Mouse (Mus musculus): ENCODE measurements around the gene Arfrp1. TPM values are rescaled to one million over a fixed set of nuclear protein-coding genes. Genes with fewer than 3 reads are reported as not detected.
A peak's percentile ranks its signal among the peaks of the same experiment; 100 is the strongest.

Gene Arfrp1
- polyA plus RNA-seq, 1 experiment = 29.3 TPM

DNA sequence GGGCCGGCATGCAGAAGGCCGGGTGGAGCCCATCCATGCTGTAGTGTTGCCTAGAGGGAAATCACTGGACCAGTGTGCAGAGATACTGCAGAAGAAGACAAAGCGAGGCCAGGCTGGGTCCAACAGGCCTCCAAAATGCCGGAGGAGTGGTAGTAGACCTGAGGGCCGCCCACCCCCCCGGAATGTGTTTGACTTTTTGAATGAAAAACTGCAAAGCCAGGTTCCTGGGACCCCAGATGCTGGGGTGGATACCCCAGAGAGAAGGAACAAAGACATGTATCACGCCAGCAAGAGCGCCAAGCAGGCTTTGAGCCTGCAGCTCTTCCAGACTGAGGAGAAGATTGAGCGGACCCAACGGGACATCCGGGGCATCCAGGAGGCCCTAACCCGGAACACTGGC, 14.6 kb upstream of the Arfrp1 start, which contains the start of gene Lime1:
Gene Lime1 (plus strand): TSS at position 301 of the 400 bp plus-strand sequence.
- WGBS = 92% methylated on average over 12 of the region's 12 CpGs
- no peak for DNase-seq (ENCODE audit: low read depth, low spot score)

DNA sequence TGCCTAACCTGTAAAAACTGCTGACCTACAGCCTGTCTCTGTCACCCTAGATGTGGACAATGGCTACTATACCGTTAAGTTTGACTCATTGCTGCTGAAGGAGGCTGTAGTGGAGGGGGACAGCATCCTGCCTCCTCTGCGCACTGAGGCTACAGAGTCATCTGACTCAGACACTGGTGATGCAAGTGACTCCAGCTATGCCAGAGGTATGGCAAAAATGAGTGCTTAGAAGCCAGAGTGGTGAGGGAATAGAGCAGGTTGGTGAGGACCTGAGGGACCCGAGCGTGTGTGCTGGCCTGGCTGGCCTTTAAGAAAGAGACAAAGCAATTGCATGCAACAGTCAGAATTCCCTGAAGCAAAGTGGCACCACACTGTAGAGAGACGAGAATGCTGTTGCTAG, 13.5 kb upstream of the Arfrp1 start:
- DNase-seq (ENCODE audit: low read depth, low spot score) = no peak
- 89% methylated on average over 5 of the region's 5 CpGs for WGBS

DNA sequence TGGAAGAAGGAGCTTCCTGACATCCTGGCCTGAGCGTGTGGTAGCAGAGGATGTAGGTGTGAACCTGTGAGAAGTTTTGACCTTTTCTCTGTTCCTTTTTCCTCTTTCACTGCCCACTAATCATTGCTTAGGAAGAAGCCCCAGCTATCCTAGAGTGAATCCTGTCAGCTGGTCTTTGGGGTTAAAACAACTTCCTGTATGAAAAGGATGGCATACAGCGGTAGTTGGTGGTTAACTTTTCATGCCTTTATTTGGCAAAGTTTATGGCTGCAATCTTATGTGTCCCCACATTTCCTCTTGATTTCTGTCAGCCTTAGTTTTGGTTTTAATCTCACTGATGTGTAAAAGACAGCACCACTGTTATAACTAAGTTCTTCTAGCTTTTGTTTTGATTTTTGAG, 12.0 kb upstream of the Arfrp1 start:
- 41% methylated on average over 2 of the region's 2 CpGs for WGBS
- DNase-seq (ENCODE audit: low read depth, low spot score) = no peak

DNA sequence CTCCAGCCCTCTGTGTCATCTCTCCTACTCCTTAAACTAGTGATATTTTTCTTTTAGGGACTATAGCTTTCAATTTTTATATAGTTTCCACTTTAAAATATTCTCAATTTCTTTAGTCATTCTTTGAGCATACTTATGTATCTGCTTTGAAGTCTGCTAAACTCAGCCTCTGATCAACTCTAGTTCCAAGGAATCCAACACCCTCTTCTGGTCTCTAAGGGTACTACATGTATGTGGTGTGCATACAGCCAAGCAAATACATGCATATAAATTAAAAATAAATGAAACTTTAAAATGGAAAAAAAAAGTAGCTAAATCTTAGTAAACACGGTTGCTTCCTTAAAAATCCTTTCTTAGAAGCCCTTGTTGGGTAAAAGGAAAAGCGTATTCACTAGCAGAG, 10.6 kb upstream of the Arfrp1 start:
- 82% methylated on average over 2 of the region's 2 CpGs for WGBS
- DNase-seq (ENCODE audit: low read depth, low spot score) = peak; percentile 16

DNA sequence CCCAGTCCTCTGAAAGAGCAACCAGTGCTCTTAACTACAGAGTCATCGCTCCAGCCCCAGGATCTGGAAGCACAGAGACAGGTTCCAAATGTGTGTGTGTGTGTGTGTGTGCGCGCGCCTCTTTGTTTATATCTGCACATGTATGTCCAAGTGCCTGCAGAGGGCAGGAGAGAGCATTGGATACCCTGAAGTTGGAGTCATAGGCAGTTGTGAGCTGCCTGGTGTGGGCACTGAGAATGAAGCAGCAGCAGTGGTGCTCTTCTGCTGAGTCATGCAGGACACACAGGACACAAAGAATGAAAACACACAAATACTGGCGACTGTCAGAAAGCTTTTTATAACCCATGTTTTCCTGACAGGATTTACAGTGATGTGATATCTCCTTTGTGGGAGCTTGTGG, 4.8 kb upstream of the Arfrp1 start:
- 91% methylated on average over 5 of the region's 5 CpGs for WGBS
- no peak for DNase-seq (ENCODE audit: low read depth, low spot score)

DNA sequence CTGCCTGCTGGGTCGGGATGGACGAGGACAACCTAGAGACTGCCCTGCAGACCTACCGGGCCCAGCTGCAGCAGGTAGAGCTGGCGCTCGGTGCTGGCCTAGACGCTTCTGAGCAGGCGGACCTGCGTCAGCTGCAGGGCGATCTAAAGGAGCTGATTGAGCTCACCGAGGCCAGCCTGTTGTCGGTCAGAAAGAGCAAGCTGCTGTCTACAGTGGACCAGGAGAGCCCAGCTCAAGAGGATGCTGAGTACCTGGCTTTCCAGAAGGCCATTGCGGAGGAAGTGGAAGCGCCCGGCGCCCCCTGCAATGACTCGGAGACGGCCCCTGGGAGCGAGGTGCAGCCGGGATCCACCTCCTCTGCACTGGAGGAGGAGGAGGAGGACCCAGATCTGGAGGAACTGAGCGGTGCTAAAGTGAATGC, 461 bp upstream of the Arfrp1 start:
- DNase-seq (ENCODE audit: low read depth, low spot score) = peak; percentile 13
- under 1% methylated on average over 20 of the region's 20 CpGs for WGBS

DNA sequence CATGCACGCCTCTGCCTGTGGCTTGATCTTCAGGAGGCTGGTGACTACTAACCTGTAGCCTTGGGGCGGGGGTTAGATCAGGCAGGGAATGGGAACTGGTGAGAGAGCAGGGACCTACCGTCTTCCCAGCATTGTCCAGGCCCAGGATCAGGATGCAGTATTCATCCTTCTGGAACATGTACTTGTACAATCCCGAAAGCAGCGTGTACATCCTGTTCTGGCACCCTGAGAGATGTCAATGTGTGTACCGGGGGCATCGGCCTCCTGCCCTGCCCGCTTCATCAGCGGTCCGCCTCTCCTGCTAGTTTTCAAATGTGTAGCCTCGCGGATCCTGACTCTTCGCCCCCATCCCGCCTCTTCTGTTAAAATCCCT, 731 bp downstream of the Arfrp1 start:
- WGBS = 4% methylated on average over 14 of the region's 14 CpGs
- DNase-seq (ENCODE audit: low read depth, low spot score) = no peak

DNA sequence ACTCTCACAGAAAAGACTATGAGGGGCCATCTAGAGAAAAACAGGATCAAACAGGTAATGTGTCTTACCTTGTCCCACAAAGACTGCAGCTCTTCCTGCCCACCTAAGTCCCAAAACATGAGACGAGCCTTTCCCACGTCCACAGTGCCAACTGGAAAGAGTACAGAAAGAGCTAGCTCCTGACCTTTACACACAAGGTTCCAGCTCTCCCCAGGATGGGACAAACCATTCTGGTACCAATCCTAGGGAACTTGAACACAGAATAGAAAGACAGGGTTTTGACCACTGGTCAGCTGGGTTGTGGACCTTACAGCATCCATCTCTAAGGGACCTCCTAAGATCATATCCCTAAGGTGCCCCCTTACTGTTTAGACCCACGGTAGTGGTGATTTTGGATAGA, 1.3 kb downstream of the Arfrp1 start:
- no peak for DNase-seq (ENCODE audit: low read depth, low spot score)
- 80% methylated on average over 3 of the region's 3 CpGs for WGBS

DNA sequence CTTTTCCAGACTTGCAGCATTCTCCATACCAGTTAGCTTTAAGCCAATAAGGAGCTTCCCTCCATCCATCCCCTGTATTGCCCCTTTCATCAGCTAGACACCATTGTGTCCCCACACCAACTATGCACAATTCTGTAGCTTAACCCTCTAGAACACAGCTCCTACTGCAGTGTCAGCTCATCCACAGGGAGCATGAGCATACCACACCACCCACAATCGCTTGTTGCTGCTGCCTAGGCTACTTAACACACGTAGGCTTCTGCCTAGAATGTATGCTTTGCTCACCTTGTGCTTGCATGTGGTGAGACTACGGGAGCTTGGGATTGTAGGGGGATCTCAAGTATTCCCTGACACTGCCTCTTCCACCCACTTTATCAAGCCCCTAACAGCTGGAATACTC, 8.4 kb downstream of the Arfrp1 start:
- no peak for DNase-seq (ENCODE audit: low read depth, low spot score)
- 86% methylated on average over 3 of the region's 3 CpGs for WGBS

DNA sequence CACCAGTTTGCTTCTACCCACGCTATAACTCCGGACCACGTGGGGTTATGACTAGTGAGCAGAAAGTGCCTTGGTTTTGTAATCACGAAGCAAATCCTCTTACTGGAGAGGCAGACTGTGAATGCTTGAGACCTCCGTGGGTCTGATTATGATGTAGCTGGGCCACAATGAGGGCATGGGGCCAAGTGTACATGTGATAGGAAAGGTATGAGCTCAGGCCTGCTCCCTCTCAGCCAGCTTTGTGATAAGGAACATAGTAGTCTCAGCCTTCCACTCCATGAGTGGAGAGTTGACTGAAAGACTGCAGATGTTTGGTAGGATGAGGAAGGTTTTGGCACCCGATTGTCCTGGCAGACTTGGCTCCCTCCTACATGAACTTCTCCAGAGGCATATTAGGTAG, 22.4 kb downstream of the Arfrp1 start:
- DNase-seq (ENCODE audit: low read depth, low spot score) = no peak
- 94% methylated on average over 6 of the region's 6 CpGs for WGBS

DNA sequence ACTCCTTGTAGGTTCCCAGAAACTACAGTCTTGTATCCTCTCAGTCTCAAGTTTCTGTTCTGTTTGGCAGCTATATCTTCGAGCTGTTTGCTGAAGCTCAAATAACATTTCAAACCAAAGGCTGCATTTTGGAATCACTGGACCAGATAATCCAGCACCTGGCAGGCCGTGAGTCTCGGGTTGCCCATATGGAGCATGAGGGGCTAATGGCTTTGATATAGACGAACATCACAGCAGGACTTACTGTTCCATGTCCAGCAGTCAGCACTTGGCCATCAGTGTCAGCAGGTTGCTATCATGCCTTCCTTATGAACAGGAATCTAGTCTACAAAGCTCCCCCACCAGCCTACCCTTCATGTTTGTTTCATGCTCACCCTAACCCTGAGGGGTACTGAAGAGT, 24.8 kb downstream of the Arfrp1 start:
- 90% methylated on average over 4 of the region's 4 CpGs for WGBS

DNA sequence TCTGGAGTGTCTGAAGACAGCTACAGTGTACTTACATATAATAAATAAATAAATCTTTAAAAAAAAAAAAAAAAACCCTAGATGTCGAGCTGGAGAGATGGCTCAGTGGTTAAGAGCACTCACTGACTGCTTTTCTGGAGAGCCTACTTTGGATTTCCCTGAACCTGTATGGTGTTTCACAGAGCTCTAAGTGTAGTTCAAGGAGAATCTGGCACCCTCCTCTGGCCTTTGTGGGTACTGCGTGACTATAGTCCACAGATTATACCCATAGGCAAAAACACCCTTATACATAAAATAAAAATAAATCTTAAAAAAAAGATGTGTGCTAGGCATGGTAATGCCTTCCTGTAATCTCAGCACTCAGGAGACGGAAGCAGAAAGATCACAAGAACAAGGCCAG, 31.2 kb downstream of the Arfrp1 start:
- 56% methylated on average over 3 of the region's 3 CpGs for WGBS
- peak; percentile 32 for DNase-seq (ENCODE audit: low read depth, low spot score)

More for the DNA sequence above, 24.8 kb downstream of the Arfrp1 start:
- no peak for DNase-seq (ENCODE audit: low read depth, low spot score)

DNA sequence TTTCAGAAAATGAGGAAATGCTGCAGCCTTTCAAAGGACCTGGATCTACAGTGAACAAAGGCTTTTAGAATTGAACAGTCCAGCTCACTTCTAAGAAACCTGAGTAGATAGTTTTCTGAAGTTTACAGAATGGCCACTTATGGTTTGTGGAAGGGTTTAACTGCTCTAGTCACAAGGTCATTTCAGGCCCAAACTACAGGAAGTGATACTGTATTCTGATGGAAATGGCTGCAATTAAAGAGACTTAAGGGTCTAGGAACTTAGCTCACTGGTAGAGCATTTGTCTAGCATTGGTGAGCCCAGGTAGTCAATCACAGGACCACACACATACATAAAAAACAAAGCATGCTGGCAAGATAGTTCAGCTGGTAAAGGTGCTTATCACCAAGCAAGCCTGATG, 32.7 kb downstream of the Arfrp1 start:
- DNase-seq (ENCODE audit: low read depth, low spot score) = no peak

DNA sequence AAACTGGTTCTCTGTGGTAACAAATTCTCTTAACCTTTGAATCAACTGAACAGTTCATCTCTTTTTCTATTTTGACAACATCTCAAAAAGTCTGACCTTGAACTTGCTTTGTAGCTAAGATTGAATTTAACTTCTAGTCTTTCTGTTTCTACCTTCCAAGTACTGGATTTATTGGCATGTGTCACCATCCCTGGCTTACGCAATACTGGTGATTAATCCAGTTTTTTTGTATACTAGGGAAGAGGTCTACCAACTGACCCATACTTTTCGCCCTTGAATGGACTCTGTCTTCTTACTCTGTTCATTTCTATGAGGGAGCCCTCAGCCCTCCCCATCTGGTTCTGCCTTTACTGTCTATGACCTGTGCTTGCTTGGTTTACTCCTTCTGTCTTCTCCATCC, 39.1 kb downstream of the Arfrp1 start:
- WGBS = 95% methylated on average over 2 of the region's 2 CpGs
- no peak for DNase-seq (ENCODE audit: low read depth, low spot score)

DNA sequence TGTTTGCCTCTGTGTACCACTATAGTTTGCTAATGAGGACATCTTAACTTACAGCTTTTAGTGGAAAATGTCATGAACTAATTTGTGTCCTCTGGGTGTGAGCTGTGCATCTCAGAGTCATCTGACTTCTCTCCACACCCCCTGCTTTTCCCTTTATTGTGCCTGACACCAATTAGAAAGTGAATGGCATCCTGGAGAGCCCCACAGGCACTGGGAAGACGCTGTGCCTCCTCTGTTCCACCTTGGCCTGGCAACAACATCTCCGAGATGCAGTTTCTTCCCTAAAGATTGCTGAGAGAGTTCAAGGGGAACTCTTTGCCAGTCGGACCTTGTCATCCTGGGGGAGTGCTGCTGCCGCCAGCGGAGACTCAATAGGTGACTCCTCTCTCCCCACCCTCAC, 43.1 kb downstream of the Arfrp1 start:
- 86% methylated on average over 5 of the region's 5 CpGs for WGBS
- DNase-seq (ENCODE audit: low read depth, low spot score) = no peak

DNA sequence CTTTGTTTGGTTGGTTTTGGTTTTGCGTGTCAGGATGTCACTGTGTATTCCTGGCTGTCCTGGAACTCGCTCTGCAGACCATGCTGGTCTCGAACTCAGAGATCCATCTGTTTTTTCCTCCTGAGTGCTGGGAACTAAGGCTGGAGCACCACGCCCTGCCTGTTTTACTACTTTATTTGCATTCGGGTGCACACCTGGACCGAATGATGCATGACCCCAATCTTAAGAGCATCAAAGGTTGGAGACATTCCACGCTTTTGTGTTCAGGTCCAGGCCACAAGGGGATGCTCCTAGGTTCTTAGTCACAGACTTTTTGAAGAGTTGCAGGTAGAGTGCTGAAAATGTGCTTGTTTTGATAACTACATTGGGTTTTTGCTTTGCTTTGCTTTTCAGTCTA, 45.1 kb downstream of the Arfrp1 start:
- no peak for DNase-seq (ENCODE audit: low read depth, low spot score)
- 7% methylated on average over 7 of the region's 7 CpGs for WGBS

DNA sequence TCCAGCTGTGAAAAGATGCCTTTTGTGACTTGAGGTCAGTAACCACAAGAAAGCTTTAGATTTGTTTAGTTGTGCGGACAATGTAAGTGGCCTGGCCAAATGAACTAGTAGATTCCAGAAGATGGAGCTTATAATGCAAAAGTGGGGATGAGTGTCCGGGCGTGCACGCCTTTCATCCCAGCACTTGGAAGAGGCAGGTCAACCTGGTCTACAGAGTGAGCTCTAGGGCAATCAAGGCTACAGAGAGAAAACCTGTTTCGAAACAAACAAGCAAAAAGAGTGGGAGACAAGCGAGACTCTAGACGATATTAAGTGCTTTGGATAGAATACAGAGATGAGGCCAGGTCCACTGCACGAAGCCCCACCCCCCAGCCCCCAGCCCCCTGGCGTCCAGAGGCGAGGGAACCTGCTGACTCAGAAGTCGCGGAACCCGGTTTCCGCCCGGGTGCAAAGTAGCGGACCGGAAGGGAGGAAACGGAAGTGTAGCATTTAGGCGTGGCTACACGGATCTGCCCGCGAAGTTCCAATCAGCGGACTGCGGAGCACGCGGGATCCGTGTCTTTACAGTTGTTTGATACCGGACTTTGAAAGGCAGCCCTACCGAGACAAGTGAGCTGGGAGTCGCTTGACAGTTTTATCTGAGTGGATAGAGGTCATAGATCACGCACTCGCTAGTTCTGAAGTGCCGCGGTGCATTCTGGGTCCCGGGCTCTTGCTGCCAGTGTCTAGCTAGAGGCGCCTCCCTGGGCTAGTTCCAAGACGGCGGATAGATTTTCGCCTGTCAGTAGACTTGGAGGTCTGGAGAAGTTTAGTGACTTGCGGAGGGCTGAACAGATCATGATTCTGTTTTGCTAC, 45.7 kb downstream of the Arfrp1 start, which contains the start of gene Rtel1:
Gene Rtel1 (plus strand): TSS at position 492 of the 855 bp plus-strand sequence.
- WGBS = 3% methylated on average over 40 of the region's 40 CpGs
- DNase-seq (ENCODE audit: low read depth, low spot score) = peak; percentile 53

DNA sequence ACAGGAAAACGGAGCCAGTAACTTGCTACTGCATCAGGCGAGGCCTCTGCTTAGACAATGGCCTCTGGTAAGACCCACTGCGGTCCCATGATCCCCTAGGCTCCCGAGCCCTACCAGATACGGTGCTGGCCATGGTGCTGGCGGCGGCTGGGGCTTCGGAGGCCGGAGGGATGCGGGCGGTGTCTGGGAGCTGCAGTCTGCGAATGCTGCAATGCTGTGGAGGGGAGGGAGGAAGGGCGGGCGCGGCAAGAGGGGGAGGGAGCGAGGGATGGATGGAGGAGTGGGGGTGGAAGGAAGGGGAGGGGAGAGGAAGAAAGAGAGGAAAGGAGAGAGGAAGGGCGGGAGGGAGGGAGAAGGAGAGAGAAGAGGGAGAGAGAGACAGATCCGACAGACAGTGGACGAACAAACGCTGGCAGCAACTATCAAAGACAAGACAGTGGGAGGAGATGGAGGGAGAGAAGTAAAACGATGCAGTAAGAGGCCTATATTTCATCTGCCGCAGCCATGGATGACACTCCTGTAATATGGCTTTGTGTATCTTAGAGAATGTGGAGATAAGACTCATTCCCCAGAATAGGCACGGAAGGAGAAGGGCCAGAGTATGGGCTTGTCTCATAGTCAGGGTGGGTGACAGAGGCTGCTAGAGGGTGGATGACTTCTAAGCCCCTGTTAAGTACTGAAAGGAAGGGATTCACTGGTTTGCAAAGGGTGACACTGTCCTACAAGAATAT, 51.0 kb downstream of the Arfrp1 start, which contains the start of gene Stmn3:
Gene Stmn3 (minus strand): TSS at position 421 of the 731 bp plus-strand sequence.
- no peak for DNase-seq (ENCODE audit: low read depth, low spot score)
- WGBS = 9% methylated on average over 23 of the region's 23 CpGs

DNA sequence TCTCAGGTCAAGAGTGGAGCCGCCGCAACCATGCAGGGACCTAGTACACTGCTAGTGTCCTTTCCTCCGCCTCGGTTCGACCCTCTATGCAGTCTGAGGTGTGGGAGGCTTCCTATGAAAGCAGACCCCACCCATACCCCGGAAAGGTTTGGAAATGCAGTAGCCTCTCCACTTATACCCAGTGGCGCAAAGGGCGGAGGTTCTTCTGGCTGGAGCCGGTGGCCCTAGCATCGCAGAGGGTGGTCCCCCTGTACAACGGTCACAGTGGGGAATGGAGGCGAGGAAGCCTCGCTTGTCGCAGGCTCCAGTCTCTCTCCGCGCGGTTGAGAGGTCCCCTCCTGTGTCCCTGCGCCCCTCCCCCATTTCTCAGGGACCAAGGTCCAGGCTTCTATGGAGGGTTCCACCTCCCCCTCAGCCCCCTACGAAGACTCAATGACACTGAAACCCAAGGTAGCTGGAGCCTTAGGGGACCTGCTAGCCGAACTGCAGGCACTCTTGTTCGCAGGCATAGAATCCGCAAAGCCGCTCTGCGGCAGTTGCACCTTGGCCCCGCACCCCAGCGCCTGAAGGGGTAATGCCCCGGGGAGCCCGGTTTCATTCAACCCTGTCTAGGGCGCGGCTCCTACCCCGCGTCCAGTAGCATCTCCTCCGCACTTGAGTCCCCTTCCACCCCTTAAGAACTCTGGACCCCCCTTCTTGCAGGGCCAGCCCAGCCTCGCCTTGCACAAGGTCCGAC, 51.7 kb downstream of the Arfrp1 start:
- WGBS = 7% methylated on average over 35 of the region's 35 CpGs
- DNase-seq (ENCODE audit: low read depth, low spot score) = no peak

DNA sequence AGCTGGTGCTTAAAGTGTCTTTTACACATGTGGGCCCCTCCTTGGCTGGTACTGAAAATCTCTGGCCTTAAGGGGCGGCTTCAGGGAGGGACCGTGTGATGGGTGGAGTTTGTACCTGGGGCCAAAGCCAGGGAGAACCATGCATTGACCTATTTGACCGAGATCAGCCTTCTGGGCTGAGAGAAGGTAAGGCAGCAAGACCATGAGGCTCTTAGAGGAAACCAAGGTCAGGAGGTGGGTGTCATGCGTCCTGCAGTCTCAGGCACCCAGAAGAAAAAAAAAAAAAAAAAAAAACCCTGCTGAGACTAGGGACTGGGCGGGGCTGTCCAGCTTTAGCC, 52.2 kb downstream of the Arfrp1 start:
- DNase-seq (ENCODE audit: low read depth, low spot score) = no peak

More for the DNA sequence above, 52.2 kb downstream of the Arfrp1 start:
- WGBS = 21% methylated on average over 5 of the region's 5 CpGs
